Mouse (Mus musculus) liver, postnatal 0 days (tissue): ENCODE data around the gene 1700016K19Rik.

Source experiments
- CTCF ChIP-seq: sonication (generic); IDR thresholded peaks from 2 replicates; pipeline ENCODE4 v1.5.1; 2016; ENCODE audit warnings: antibody characterized with exemption, low read depth
- EP300 ChIP-seq: IDR thresholded peaks from 2 replicates; pipeline ENCODE4 v1.6.1; 2016; ENCODE audit warnings: antibody characterized with exemption, low read depth, mild to moderate bottlenecking

GRCm38 (mm10) chr11:76019879-76020278, 20.2 kb downstream of the 1700016K19Rik start:
- TF ChIP-seq CTCF (no peak), EP300 (no peak)
